Mouse (Mus musculus) common myeloid progenitor, adult 5-6 weeks (primary cell): ENCODE measurements around the gene Gm45337. TPM values are rescaled to one million over a fixed set of nuclear protein-coding genes. Genes with fewer than 3 reads are reported as not detected.
A peak's percentile ranks its signal among the peaks of the same experiment; 100 is the strongest.
"Not testable (repeated sequence)": the region's sequence is repeated elsewhere in the genome, so short reads cannot be mapped to it uniquely, and the experiment has no call there.

Source experiments
- ATAC-seq: replicated peaks from 2 replicates; pipeline ENCODE4 v1.8.0; 2016; ENCODE audit warnings: low read depth, mild to moderate bottlenecking, moderate TSS enrichment, inconsistent platforms; ENCODE audit not compliant: poor library complexity, severe bottlenecking
- total RNA-seq: library from RNA; stranded (forward); fragments of 200-1000, 187-1606 nt; gene quantifications from 2 replicates; pipeline ENCODE4 v1.2.3, GENCODE M21; 2017

Gm45337 gene
- not detected in 2 replicates for total RNA-seq

DNA sequence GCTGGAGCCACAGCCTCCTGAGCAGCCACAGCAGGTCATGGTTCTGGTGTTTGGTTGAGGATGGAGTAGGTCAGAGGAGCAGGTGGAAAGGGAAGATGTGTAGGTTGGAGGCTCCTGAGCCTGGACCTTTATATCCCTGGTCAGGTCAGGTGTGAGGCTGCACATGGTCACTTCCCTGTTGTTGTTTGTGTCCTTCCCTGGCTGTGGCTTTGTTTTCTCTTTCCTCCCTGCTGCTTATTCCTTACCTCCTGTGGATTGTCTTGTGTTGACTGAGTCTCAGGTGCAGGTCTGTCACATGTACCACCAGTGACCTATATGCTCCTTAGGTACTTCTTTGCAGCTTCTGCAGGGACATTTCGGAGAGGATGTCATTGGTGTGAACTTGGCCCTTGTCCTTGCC lies at the start of gene Gm45337:
Gene Gm45337, minus strand, starts transcription at position 101 of the 400 bp plus-strand sequence.
- no peak for ATAC-seq

DNA sequence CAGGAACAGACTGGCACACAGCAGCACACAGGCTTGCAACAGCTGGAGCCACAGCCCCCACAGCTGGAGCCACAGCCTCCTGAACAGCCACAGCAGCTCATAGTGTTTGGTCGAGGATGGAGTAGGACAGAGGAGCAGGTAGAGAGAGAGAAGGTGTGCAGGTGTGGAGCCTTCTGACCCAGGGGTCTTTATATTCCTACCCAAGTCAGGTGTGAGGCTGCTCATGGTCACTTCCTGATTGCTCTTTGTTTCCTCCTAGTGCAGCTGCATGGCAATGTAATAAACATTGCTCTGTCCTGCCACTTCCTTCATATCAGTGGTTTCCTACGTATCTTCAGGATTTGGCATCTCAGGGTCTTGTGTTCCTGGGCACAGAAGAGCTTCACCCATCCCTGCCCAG lies 45.9 kb upstream of the Gm45337 start, which contains the start of gene Gm10153:
Gene Gm10153, minus strand, starts transcription at position 101 of the 400 bp plus-strand sequence.
- no peak for ATAC-seq

DNA sequence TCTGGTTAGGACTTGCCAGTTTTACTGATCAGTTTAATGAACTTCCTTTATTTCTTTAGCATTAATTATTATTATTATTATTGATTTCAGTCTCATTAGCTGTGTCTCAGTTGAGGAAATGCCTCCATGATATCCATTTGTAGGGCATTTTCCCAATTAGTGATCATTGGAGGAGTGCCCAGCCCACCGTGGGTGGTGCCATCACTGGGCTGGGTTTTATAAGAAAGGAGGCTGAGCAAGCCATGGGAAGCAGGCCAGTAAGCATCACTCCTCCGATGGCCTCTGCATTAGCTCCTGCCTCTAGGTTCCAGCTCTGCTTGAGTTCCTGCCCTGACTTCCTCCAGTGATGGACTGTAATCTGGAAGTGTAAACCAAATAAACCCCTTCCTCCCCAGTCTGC lies 43.7 kb upstream of the Gm45337 start:
- no peak for ATAC-seq

GRCm38 (mm10) chr7:142181021-142181420 lies 36.6 kb upstream of the Gm45337 start:
- ATAC-seq: no peak

DNA sequence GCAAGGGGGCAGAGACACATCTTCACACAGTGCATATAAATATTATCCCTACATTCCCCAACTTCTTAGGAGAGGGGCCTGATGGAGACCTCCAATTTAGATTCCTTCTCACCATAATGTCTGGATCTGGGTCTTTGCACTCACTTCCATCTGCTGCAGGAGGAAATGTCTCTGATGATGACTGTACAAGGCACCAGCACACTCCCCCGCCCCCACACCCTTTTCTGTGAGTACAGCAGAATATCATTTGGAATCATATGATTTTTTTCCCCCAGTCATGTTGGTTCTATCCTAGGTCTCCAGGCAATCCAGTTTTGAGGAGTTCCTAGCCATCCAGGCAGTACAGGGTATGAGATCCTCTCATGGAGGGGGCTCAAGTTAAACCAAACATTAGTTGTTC lies 34.3 kb upstream of the Gm45337 start:
- ATAC-seq: no peak

- not testable (repeated sequence) for ATAC-seq
Measured at GRCm38 (mm10) chr7:142175905-142176304, 31.5 kb upstream of the Gm45337 start, which contains the start of gene Krtap5-2. Krtap5-2 (minus strand) TSS chr7:142176005.

DNA sequence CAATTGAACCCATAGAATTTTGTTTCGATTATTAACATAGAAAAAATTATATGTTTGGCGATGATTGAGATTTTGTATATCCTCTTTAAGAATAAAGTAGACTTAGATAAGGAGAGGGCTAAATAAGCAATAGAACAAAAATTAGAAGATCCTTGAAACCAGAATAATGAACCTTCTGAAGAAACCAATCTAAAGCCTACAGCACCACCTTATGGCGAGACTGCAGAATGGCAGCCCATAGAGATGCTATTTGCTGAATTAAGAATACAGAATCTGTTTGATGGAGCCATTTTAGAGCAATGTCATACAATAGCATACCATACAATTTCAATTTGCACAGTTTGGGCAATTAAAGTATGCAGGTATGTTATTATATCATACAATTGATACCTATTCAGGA lies 25.4 kb upstream of the Gm45337 start:
- peak; percentile 71; the same call in 1 of the 2 replicates for ATAC-seq

DNA sequence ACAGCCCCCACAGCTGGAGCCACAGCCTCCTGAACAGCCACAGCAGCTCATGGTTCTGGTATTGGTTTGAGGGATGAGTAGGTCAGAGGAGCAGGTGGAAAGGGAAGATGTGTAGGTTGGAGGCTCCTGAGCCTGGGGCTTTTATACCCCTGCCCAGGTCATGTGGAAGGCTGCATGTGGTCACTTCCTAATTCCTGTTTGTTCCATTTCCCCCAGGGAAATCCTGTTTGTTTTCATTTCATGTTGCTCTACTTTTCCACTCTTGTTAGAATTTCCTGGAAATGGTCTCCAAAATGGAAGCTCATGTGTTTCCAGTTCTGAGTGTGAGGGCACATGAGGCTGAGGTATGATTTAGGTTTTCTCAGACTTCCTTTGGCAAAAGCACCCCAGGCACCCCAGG lies 21.2 kb upstream of the Gm45337 start, which contains the start of gene Gm4553:
Gene Gm4553, minus strand, starts transcription at position 101 of the 400 bp plus-strand sequence.
- not testable (repeated sequence) for ATAC-seq

DNA sequence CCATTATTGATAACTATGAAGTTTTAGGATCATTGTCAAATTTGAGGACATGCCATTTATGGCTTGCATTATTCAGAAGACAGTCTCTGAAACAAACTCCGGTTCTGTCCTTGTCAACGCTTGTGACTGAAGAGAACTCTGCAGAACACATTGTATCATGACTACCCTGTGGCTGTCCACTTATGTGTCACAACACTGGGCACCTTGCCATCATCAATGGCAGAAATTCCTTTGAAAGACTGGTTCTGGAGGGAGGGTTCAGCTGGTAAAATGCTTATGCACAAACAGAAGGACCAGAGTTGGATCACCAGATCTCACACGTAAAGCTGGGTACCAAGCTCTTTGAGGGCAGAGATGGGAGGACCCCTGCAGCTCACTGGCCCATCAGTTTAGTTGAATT lies 15.0 kb upstream of the Gm45337 start:
- no peak for ATAC-seq

- ATAC-seq: not testable (repeated sequence)
Measured at GRCm38 (mm10) chr7:142157013-142157412, 12.6 kb upstream of the Gm45337 start, which contains the start of gene Gm29735. Gm29735 (minus strand) TSS chr7:142157113.

- ATAC-seq: no peak
Measured at GRCm38 (mm10) chr7:142155308-142155707, 10.9 kb upstream of the Gm45337 start.

DNA sequence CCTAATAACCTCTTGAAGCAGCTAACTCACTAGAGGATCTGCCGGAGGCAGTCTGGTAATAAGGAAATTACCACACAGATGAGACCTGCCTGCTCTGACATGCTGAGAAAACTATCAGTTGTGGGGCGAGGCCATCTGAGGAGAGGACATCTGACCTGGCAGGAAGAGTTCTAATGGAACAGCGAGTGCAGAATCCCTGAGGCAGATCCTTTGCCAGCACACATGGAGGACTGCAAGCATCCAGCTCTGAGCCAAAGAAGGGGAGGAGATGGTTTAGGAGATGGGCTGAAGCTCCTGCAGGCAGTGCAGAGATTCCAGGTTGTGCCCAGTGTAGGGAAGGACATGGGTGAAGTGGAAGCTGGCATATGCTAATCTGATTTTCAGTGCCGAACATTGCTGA lies 7.8 kb upstream of the Gm45337 start:
- no peak for ATAC-seq

DNA sequence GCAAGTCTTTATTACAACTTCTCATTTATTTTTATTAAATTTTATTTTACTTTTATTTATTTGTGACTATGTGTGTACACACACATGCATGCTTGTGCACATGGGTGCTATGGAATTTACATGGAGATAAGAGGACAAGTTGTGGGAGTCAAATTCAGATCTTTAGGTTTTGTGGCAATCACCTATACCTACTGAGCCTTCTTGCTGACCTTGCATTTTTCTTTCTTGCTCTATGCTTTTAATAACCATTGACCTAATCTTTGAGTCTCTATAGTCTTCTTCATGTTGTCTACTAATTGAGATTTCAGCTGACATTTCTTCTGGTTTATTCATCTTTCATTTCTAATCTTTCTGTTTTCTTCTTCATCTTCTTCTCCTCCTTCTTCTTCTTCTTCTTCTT lies 4.2 kb upstream of the Gm45337 start:
- no peak for ATAC-seq

DNA sequence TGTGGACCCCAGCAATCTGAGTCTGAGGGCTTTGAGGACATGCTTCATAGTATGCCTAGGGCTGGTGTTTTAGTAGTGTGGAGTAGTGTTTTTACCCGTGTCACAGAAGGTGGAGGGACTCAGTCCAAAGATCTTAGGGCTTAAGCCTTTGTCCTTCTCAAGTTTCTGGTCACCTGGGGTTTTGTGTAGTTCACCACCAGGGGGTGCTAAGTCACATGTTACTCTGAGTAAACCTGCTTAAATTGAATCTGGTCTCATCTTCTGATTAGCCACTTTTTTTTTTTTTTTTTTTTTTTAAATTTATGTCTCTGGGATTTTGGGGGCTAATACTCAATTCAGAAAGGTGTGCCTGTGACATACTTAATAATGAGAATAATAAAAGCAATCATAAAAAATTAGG lies 1.6 kb upstream of the Gm45337 start:
- ATAC-seq: 0 out of 2 replicates have a peak, but pooled peaks have one; percentile 58

DNA sequence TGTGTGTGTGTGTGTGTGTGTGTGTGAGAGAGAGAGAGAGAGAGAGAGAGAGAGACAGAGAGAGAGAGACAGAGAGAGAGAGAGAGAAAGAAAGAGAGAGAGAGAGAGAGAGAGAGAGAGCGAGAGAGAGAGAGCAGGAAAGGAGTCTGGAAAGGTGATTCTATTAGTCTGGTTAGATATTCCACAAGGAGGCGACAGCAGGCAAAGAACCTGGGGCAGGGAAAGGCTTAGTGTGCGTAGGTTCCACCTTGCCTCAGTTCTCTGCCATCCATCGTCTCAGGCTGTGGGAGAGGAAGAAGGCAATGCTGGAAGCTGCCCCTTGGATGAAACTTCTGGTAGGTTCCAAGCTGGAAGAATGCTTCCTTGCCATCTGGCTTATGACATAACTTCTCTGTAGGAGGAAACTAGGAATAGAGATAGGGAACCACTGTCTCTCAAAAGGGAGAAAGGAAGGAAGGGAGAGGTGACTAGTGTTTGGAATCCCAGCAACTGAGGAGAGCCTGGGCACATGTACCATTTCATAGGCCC lies 1.1 kb upstream of the Gm45337 start:
- no peak for ATAC-seq

DNA sequence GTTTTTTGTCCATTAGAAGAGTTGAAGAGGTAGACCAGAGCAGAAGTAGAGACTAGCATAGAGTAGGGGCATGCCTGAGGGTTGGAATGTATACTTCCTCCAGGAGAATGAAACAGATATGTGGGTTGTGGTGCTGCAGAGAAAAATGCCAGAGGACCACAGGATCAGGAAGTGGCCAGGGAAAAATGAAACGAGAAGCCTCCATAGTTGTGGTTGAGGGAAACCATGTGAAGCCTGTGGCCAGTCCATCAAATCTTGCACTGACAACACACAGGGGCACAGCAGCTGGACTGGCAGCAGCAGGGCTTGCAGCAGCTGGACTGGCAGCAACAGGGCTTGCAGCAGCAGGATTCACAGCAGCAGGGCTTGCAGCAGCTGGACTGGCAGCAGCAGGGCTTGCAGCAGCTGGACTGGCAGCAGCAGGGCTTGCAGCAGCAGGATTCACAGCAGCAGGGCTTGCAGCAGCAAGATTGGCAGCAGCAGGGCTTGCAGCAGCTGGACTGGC lies 849 bp downstream of the Gm45337 start:
- peak; percentile 77 for ATAC-seq

DNA sequence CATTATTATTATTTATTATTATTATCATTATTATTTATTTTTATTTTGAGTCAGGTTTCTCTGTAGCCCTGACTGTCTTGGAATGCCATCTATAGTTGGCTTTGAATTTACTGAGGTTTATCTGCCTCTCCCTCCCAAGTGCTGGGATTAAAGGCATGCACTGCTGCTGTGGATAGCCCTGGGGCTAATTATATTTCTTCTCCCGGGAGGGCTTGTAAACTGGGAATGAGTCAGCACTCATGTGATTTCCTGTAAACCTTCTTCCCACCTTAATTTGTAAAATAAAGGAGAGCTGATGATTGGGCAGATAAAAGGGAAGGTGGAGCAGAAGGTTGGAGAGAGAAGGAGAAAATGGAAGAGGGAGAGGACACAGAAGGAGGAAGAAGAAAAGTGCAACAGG lies 3.7 kb downstream of the Gm45337 start:
- no peak for ATAC-seq

GRCm38 (mm10) chr7:142135934-142136333 lies 8.5 kb downstream of the Gm45337 start, which contains the start of gene Gm39115:
Gm39115 (minus strand) TSS chr7:142136034.
- ATAC-seq: not testable (repeated sequence)

DNA sequence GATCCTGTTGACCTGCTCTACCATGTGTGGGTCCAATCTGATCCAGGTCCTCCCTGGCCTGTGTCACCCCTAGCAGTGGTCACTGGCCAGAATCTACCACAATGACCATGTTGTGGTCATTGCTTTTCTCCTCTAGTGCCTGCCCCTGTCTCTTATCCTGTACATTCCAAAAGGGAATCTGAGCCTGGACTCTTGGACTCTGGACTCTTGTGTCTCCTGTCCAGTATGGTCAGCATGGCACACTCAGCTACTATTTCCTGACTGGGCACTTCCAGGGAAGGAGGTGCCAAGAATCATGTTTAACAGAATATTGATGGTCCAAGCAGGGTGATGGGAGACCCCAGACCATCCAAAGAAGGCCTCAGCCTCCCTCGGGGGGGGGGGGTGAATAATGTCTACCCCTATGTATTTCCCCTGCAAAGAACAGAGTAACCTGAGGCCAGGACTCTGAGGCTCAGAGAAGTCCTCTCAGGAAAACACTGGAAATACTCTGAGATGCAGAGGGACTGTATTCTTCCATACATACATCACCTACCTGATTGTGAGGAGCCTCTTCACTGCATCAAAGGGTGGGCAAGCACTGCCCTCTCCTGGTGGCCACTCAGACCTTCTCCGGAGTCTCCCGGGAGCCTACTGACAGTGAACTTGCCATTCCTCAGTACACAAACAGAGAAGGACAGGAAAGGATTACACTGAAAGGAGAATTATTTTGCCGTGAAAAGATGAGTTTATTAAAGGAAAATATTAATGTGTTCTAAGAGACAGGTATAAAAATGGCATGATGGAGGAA lies 10.0 kb downstream of the Gm45337 start:
- ATAC-seq: no peak

- ATAC-seq: no peak
Measured at GRCm38 (mm10) chr7:142128843-142129242, 15.6 kb downstream of the Gm45337 start.

GRCm38 (mm10) chr7:142120629-142121028 lies 23.8 kb downstream of the Gm45337 start, which contains the start of gene Gm45618:
Gm45618 (minus strand) TSS chr7:142120729.
- not testable (repeated sequence) for ATAC-seq
